Comparison of ENCODE assay signal across 8 mouse cellular contexts in genomic region chr10:127170837-127171272, GRCm38 (mm10). TPM values are rescaled to one million over a fixed set of nuclear protein-coding genes. Genes with fewer than 3 reads are reported as not detected.
A peak's percentile ranks its signal among the peaks of the same experiment; 100 is the strongest.
DNase-seq lines count a peak whose midpoint lies in the region; ATAC-seq and TF ChIP-seq lines count a peak whose summit lies in the region.

No protein-coding gene starts in this region.

- CTCF ChIA-PET in Patski (lab: Charles Lee): interaction anchor here (0.7 to 7.6 kb wide), 13 partner anchors 12 to 94 kb away, joined by 3 to 41 read pairs (median 5); partner anchors contain the start of gene Os9

- H3K4me2 ChIP-seq in heart, embryonic 11.5 days: peak overlapping the region; percentile 71
- H3K4me2 ChIP-seq in kidney, embryonic 14.5 days (replicated peaks; ENCODE audit: low read depth, low read length): peak overlapping the region; percentile 67
- H3K4me2 ChIP-seq in lung, embryonic 16.5 days (ENCODE audit: low read depth, low read length): peak overlapping the region; percentile 67

- H3K9me3 ChIP-seq in heart, embryonic 11.5 days (replicated peaks; ENCODE audit: control insufficient read depth, low read length): no peaks in the 10 kb centered on the region
- no peaks in the 10 kb centered on the region for H3K9me3 ChIP-seq in kidney, embryonic 14.5 days (ENCODE audit: control insufficient read depth, low read length)
- no peaks in the 10 kb centered on the region for H3K9me3 ChIP-seq in lung, embryonic 16.5 days (ENCODE audit: control insufficient read depth, low read length)

- peak; percentile 66 for DNase-seq in 3T3-L1 (ENCODE audit: low read depth, low spot score)
- DNase-seq in Patski (ENCODE audit: low read depth, low spot score): no peak
- DNase-seq in embryo, embryonic 9.5 days (ENCODE audit: extremely low spot score): peak; percentile 83
- DNase-seq in thymus, postnatal 36 days: peak; percentile 86 to 88

- POLR2A ChIA-PET in Patski (lab: Charles Lee): interaction anchor here (1.4 kb wide), 2 partner anchors 10 to 15 kb away, joined by 3 to 6 read pairs; partner anchors contain the start of gene Slc26a10

- no peak overlapping the region for H3K27ac ChIP-seq in heart, embryonic 11.5 days (ENCODE audit: low read depth, low read length)
- no peak overlapping the region for H3K27ac ChIP-seq in kidney, embryonic 14.5 days (ENCODE audit: low read depth, low read length)
- H3K27ac ChIP-seq in lung, embryonic 16.5 days (ENCODE audit: low read length): no peak overlapping the region
- H3K27ac ChIP-seq in olfactory bulb, adult 2 months (ENCODE audit: insufficient read depth, low read depth, low read length): no peak overlapping the region

- in situ Hi-C loops in Patski (cut with MboI; ENCODE audit: low pct_unique_long_range_greater_than_20kb): loop anchor here (5.0 kb wide), 1 partner anchor 44 kb away; no protein-coding TSS in a partner anchor

- no peak for TF ChIP-seq POLR2A in olfactory bulb, adult 2 months (IDR thresholded peaks at IDR 0.05; ENCODE audit: insufficient read depth, low read depth, low read length)

- peak overlapping the region; percentile 39 for H3K4me3 ChIP-seq in heart, embryonic 11.5 days (ENCODE audit: low read depth, low read length)
- H3K4me3 ChIP-seq in kidney, embryonic 14.5 days (ENCODE audit: low read length): peak overlapping the region; percentile 38
- peak overlapping the region; percentile 47 for H3K4me3 ChIP-seq in lung, embryonic 16.5 days (ENCODE audit: low read length)
- peak overlapping the region; percentile 12 for H3K4me3 ChIP-seq in olfactory bulb, adult 2 months (ENCODE audit: insufficient read depth, low read depth, low read length)

- H3K4me1 ChIP-seq in heart, embryonic 11.5 days (ENCODE audit: control insufficient read depth, insufficient read depth, low read length): peaks cover 19% of the 10 kb centered on the region; the same call in 1 of the 2 replicates
- peaks cover 15% of the 10 kb centered on the region for H3K4me1 ChIP-seq in kidney, embryonic 14.5 days (ENCODE audit: control insufficient read depth, insufficient read depth, low read length)
- H3K4me1 ChIP-seq in lung, embryonic 16.5 days (replicated peaks; ENCODE audit: control insufficient read depth, insufficient read depth, low read length): peaks cover 17% of the 10 kb centered on the region
- H3K4me1 ChIP-seq in olfactory bulb, adult 2 months (ENCODE audit: control insufficient read depth, insufficient read depth, low read length): peaks cover 23% of the 10 kb centered on the region

- no peaks in the 10 kb centered on the region for H3K27me3 ChIP-seq in Patski
- H3K27me3 ChIP-seq in heart, embryonic 11.5 days (ENCODE audit: control insufficient read depth, insufficient read depth, low read length): peaks cover 66% of the 10 kb centered on the region
- peaks cover 48% of the 10 kb centered on the region for H3K27me3 ChIP-seq in kidney, embryonic 14.5 days (ENCODE audit: control insufficient read depth, insufficient read depth, low read length)
- H3K27me3 ChIP-seq in lung, embryonic 16.5 days (ENCODE audit: control insufficient read depth, insufficient read depth, low read depth, low read length): peaks cover 50% of the 10 kb centered on the region

- no peak overlapping the region for H3K9ac ChIP-seq in heart, embryonic 11.5 days (ENCODE audit: low read depth, low read length)
- peak overlapping the region; percentile 31; the same call in 1 of the 2 replicates for H3K9ac ChIP-seq in kidney, embryonic 14.5 days (ENCODE audit: low read depth, low read length)
- peak overlapping the region; percentile 37 for H3K9ac ChIP-seq in lung, embryonic 16.5 days (ENCODE audit: low read length)

- no peak for TF ChIP-seq CTCF in Patski (IDR thresholded peaks at IDR 0.05)
- peak; percentile 97 for TF ChIP-seq CTCF in olfactory bulb, adult 2 months (IDR thresholded peaks at IDR 0.05; ENCODE audit: insufficient read depth, low read depth, low read length)

- H3K36me3 ChIP-seq in heart, embryonic 11.5 days (ENCODE audit: control insufficient read depth, insufficient read depth, low read length): no peaks in the 10 kb centered on the region
- H3K36me3 ChIP-seq in kidney, embryonic 14.5 days (ENCODE audit: control insufficient read depth, insufficient read depth, low read length): no peaks in the 10 kb centered on the region
- H3K36me3 ChIP-seq in lung, embryonic 16.5 days (ENCODE audit: control insufficient read depth, insufficient read depth, low read length): no peaks in the 10 kb centered on the region

- WGBS in heart, embryonic 11.5 days (ENCODE audit: insufficient replicate concordance): under 1% methylated on average over 29 of the region's 29 CpGs
- 1% methylated on average over 26 of the region's 29 CpGs for WGBS in kidney, embryonic 14.5 days
- under 1% methylated on average over 29 of the region's 29 CpGs for WGBS in lung, embryonic 16.5 days
- WGBS in olfactory bulb, adult 2 months: 4% methylated on average over 29 of the region's 29 CpGs

- peak; percentile 59 for ATAC-seq in Patski
- ATAC-seq in heart, embryonic 11.5 days (replicated peaks; ENCODE audit: insufficient number of reproducible peaks, low FRiP score, low TSS enrichment): peak; percentile 47; the same call in 1 of the 2 replicates
- peak; percentile 77 for ATAC-seq in kidney, embryonic 14.5 days (ENCODE audit: low FRiP score, low TSS enrichment)
- ATAC-seq in lung, embryonic 16.5 days (ENCODE audit: low read depth): peak; percentile 78

RNA-seq across cellular contexts. Expression of gene B4galnt1, which starts 5.8 kb away (rescaled TPM):
- 112 TPM for polyA plus RNA-seq in Patski (2021)
- polyA plus RNA-seq in heart, embryonic 11.5 days (2014; fragmentation: Nextera tagmentation; extraction: Ambion mirVana): 1.6 and 1.8 TPM in 2 replicates
- polyA plus RNA-seq in kidney, embryonic 14.5 days (2014; fragmentation: Nextera tagmentation; extraction: Ambion mirVana): 6.2 and 8.7 TPM in 2 replicates
- polyA plus RNA-seq in lung, embryonic 16.5 days (2015; fragmentation: Nextera tagmentation; extraction: Ambion mirVana): 3.5 and 5.2 TPM in 2 replicates
- not detected in 2 replicates for polyA plus RNA-seq in olfactory bulb, adult 2 months (2012; ENCODE audit: insufficient read depth, insufficient read length, low replicate concordance, missing spikeins)

RNA-seq across cellular contexts. Expression of gene Slc26a10, which starts 9.6 kb away (rescaled TPM):
- polyA plus RNA-seq in Patski (2021): 0.85 TPM
- polyA plus RNA-seq in heart, embryonic 11.5 days (2014; fragmentation: Nextera tagmentation; extraction: Ambion mirVana): 8.4 and 11.8 TPM in 2 replicates
- 2.0 and 2.3 TPM in 2 replicates for polyA plus RNA-seq in kidney, embryonic 14.5 days (2014; fragmentation: Nextera tagmentation; extraction: Ambion mirVana)
- 0.88 and 1.1 TPM in 2 replicates for polyA plus RNA-seq in lung, embryonic 16.5 days (2015; fragmentation: Nextera tagmentation; extraction: Ambion mirVana)
- polyA plus RNA-seq in olfactory bulb, adult 2 months (2012; ENCODE audit: insufficient read depth, insufficient read length, low replicate concordance, missing spikeins): not detected in 2 replicates

RNA-seq across cellular contexts. Expression of gene Arhgef25, which starts 19.0 kb away (rescaled TPM):
- 106 TPM for polyA plus RNA-seq in Patski (2021)
- polyA plus RNA-seq in heart, embryonic 11.5 days (2014; fragmentation: Nextera tagmentation; extraction: Ambion mirVana): 17.9 and 18.0 TPM in 2 replicates
- 31.0 and 32.9 TPM in 2 replicates for polyA plus RNA-seq in kidney, embryonic 14.5 days (2014; fragmentation: Nextera tagmentation; extraction: Ambion mirVana)
- 60.3 and 65.0 TPM in 2 replicates for polyA plus RNA-seq in lung, embryonic 16.5 days (2015; fragmentation: Nextera tagmentation; extraction: Ambion mirVana)
- polyA plus RNA-seq in olfactory bulb, adult 2 months (2012; ENCODE audit: insufficient read depth, insufficient read length, low replicate concordance, missing spikeins): not detected in 2 replicates

RNA-seq across cellular contexts. Expression of gene Dtx3, which starts 24.7 kb away (rescaled TPM):
- 155 TPM for polyA plus RNA-seq in Patski (2021)
- 82.3 and 83.0 TPM in 2 replicates for polyA plus RNA-seq in heart, embryonic 11.5 days (2014; fragmentation: Nextera tagmentation; extraction: Ambion mirVana)
- polyA plus RNA-seq in kidney, embryonic 14.5 days (2014; fragmentation: Nextera tagmentation; extraction: Ambion mirVana): 107 and 117 TPM in 2 replicates
- 72.9 and 74.8 TPM in 2 replicates for polyA plus RNA-seq in lung, embryonic 16.5 days (2015; fragmentation: Nextera tagmentation; extraction: Ambion mirVana)
- 159 TPM in 1 of 2 replicates, not detected in the other for polyA plus RNA-seq in olfactory bulb, adult 2 months (2012; ENCODE audit: insufficient read depth, insufficient read length, low replicate concordance, missing spikeins)

RNA-seq across cellular contexts. Expression of gene Pip4k2c, which starts 40.5 kb away (rescaled TPM):
- 76.8 TPM for polyA plus RNA-seq in Patski (2021)
- polyA plus RNA-seq in heart, embryonic 11.5 days (2014; fragmentation: Nextera tagmentation; extraction: Ambion mirVana): 20.8 and 21.5 TPM in 2 replicates
- polyA plus RNA-seq in kidney, embryonic 14.5 days (2014; fragmentation: Nextera tagmentation; extraction: Ambion mirVana): 19.2 and 31.0 TPM in 2 replicates
- polyA plus RNA-seq in lung, embryonic 16.5 days (2015; fragmentation: Nextera tagmentation; extraction: Ambion mirVana): 30.0 and 30.8 TPM in 2 replicates
- polyA plus RNA-seq in olfactory bulb, adult 2 months (2012; ENCODE audit: insufficient read depth, insufficient read length, low replicate concordance, missing spikeins): 102 TPM in 1 of 2 replicates, not detected in the other

Comparison
In these comparisons a context has a peak if more than half of its experiments do, and no peak if none do; other contexts are left out.
1. RNA of gene B4galnt1, which starts 5.8 kb away (polyA plus RNA-seq): not detected in olfactory bulb, adult 2 months and 112 TPM in Patski (single experiment); 6.2 to 8.7 TPM in kidney, embryonic 14.5 days, 3.5 to 5.2 TPM in lung, embryonic 16.5 days and 1.6 to 1.8 TPM in heart, embryonic 11.5 days; every median in the first group is over 10 times any median in the second.
2. Peak in every context shown above with its lines, with median percentiles within 50 percentile points of each other: ATAC-seq, H3K4me2 ChIP-seq and H3K4me3 ChIP-seq.